Comparison of ENCODE assay signal across 1 mouse cellular context in the genomic region with DNA sequence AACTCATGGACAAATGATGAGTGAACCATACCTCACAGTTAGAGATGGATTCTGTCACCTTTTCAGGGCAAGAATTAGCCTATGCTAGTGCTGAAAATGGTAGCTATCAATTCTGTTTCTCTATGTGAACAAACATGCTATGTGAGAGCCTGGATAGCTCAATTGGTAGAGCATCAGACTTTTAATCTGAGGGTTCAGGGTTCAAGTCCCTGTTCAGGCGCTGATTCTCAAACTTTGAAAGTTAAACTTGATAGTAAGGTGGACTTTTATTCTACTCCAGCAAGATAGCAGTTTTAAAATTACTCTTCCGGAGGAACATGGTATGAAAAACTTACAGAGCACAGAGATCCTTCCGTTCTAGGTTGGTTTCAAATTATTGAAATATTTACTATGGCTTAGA.
A peak's percentile ranks its signal among the peaks of the same experiment; 100 is the strongest.
TF ChIP-seq lines count a peak whose summit lies in the region.

No protein-coding gene starts in this region.

TF ChIP-seq in MEL, 35 proteins besides CTCF, POLR2A, EP300 and RAD21:
- TF ChIP-seq TBP (IDR thresholded peaks at IDR 0.05; ENCODE audit: low read depth, low read length) (peak; percentile 99), MAFK (IDR thresholded peaks at IDR 0.05; ENCODE audit: borderline replicate concordance, low read depth, low read length) (peak; percentile 62; the same call in 1 of the 2 replicates), NRF1 (IDR thresholded peaks at IDR 0.05; ENCODE audit: insufficient read depth, low read depth, low read length, poor library complexity, severe bottlenecking) (no peak)
